Mouse (Mus musculus) left cerebral cortex, adult 6 months (tissue): ENCODE results near the gene Tprgl. TPM values are rescaled to one million over a fixed set of nuclear protein-coding genes. Genes with fewer than 3 reads are reported as not detected.

Experiments used
- long read RNA-seq, 2 experiments: library from polyadenylated mRNA; unstranded; transcript quantifications; one replicate each; pipeline ENCODE4 v2.0.0; 2019 to 2020
- polyA plus RNA-seq: library from polyadenylated mRNA; unstranded; fragments of <200 nt; fragmentation: Nextera tagmentation; gene quantifications from 2 replicates; pipeline ENCODE4 v1.2.3, GENCODE M21; 2021

The Tprgl gene
- polyA plus RNA-seq = 49.5 and 359 TPM in 2 replicates
- long read RNA-seq, experiment 1, transcript Tprgl-201 (4 exons, 1,724 nt) = major isoform, 180 of 228 reads
- long read RNA-seq, experiment 1, partial matches to known transcripts = 13 of 228 reads
- long read RNA-seq, experiment 1, other reads (novel, unspliced or antisense) = 29 of 228 reads
- long read RNA-seq, experiment 2, transcript Tprgl-201 (4 exons, 1,724 nt) = major isoform, 23 of 50 reads
- long read RNA-seq, experiment 2, partial matches to known transcripts = 10 of 50 reads
- long read RNA-seq, experiment 2, other reads (novel, unspliced or antisense) = 17 of 50 reads

GRCm38 (mm10) chr4:154160538-154161390 is at the start of gene Tprgl:
Tprgl (minus strand) TSS chr4:154160666.

GRCm38 (mm10) chr4:154170506-154171150 is 10.2 kb upstream of the Tprgl start, which contains the start of gene Megf6:
Megf6 (plus strand) TSS chr4:154170730.

GRCm38 (mm10) chr4:154142211-154143040 is 18.0 kb downstream of the Tprgl start, which contains the start of gene Wrap73:
Wrap73 (plus strand) TSS chr4:154142372.

GRCm38 (mm10) chr4:154140182-154140212 is 20.5 kb downstream of the Tprgl start, which contains the start of gene Trp73:
Trp73 (minus strand) TSS chr4:154140208.

Other genes with a start within 250 kb of the Tprgl start
- 46.1 and 56.7 TPM in 2 replicates for gene A430005L14Rik, start 203.4 kb downstream of the Tprgl start, polyA plus RNA-seq
- gene Dffb, start 185.5 kb downstream of the Tprgl start, polyA plus RNA-seq = 2.0 and 2.6 TPM in 2 replicates
- 10.7 and 12.6 TPM in 2 replicates for gene Cep104, start 185.5 kb downstream of the Tprgl start, polyA plus RNA-seq
- gene Lrrc47, start 148.9 kb downstream of the Tprgl start, polyA plus RNA-seq = 4.3 and 11.4 TPM in 2 replicates
- 40.7 and 47.5 TPM in 2 replicates for gene Smim1, start 134.4 kb downstream of the Tprgl start, polyA plus RNA-seq
- not detected in 2 replicates for gene Ccdc27, start 118.0 kb downstream of the Tprgl start, polyA plus RNA-seq
- gene Trp73, start 20.5 kb downstream of the Tprgl start, polyA plus RNA-seq = 0.18 and 0.24 TPM in 2 replicates
- gene Wrap73, start 18.3 kb downstream of the Tprgl start, polyA plus RNA-seq = 30.8 and 36.2 TPM in 2 replicates
- gene Megf6, start 10.1 kb upstream of the Tprgl start, polyA plus RNA-seq = 0.59 and 0.65 TPM in 2 replicates
- gene Arhgef16, start 141.0 kb upstream of the Tprgl start, polyA plus RNA-seq = 0.18 and 0.19 TPM in 2 replicates
- gene B230104I21Rik, start 175.5 kb upstream of the Tprgl start, polyA plus RNA-seq = 0.48 and 0.65 TPM in 2 replicates